Mouse (Mus musculus): ENCODE measurements at regions not wholly inside any gene's neighbourhood (a gene's known extent, or its start where the extent isn't known, plus 50 kb on each side); places are given as distances from the start of the nearest gene placed in this dataset.

DNA sequence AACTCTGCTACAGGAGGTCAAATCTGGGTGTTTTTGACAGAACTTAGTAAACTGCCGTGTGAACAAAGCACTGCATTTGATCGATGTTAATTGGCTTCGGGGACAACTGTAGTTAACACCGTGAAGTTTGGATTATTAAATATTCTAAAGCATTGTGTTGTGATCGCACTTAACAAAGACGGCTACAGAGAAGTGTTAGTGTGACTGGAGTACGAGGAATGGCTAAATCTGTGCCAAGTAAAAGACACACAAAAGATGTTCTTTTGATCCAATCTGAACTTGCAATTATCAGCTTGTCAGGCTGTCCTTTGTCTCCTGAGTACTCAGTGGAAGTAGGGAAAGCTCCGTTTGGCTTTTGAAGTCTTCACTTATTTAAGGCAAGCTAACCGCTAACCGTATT, 259.7 kb downstream of the Tmem182 start:
- DNase-seq (ENCODE audit: low spot score): no peak

DNA sequence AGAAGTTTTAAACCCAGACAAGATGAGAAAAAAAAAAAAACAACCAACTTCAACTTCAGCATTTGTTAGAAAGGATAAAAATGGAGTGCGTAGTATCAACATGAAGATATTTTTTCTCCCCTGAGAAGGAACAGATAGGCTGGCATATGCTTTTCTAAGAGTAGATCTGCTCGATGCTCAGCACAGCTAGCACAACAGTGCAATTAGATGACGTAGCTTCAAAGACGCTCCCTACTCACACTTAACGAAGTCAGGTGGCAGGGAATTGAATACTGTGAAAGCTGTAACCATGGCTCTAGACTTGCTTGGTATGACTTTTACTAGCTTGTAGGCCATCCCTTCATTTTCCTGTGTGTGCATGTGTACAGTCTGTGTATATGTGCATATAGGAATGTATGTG, 299.5 kb downstream of the Tmem182 start:
- no peak for DNase-seq (ENCODE audit: low spot score)

DNA sequence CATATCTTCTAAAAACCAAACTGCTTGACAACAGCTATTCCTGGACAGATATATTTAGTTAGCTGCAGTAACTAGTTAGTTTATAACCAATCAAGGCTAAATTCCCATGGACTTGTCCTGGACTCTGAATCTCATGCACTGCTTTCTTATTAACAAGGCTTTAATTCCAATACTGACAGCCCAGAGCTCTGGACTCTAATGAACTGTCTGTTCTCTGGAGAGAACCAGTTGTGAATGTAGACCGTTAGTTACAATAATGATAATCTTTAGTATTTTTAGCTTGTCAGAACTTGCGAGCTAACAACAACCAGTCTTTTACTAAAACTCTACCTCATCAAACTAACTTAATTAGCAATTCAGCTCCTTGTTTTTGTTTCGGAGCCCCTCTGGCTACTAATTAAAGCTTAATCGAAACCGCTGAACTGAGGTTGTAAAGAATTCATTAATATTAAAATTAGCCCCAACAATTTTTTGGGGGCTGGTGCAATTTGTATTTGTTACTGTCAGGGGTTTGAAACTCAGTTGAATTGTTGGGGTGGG, 316.3 kb downstream of the Tmem182 start:
- no peak for DNase-seq (ENCODE audit: low spot score)

DNA sequence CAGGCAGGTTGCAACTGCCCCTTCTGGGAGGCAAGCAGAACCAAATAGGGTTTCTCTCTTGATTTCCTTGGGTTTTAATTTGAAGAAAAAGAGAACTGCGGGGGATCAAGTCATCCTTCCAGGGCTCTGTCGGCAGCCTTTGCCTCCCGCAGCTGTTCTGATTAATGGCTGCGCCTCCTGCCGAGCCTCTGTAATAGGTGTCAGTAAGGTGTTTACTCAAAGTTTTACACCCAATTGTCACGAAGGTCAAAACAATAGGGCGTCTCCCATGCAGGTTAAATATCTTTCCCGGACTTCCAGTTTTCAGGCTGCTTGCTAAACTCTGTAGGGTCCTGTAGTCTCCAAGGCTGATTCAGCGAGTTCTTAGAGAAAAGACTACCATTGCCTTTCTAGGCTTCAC, 326.0 kb downstream of the Tmem182 start:
- no peak for DNase-seq (ENCODE audit: low spot score)

DNA sequence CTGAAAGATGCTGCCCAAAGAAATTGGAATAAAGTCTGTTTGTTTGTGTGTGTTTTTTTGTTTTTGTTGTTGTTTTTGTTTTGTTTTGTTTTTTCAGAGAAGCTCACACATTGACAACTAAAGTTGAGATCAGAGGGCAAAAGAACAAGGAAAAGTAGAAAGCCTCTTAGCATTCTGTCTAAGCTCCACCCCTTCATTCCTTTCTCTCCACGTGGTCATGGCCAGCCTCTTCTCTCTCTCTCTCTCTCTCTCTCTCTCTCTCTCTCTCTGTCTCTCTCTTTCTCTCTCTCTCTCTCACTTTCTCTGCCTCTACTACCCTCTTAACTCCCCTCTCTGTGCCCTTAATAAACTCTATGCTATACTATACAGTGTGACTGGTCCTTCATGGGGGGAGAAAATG, 327.7 kb downstream of the Tmem182 start:
- no peak for DNase-seq (ENCODE audit: low spot score)

DNA sequence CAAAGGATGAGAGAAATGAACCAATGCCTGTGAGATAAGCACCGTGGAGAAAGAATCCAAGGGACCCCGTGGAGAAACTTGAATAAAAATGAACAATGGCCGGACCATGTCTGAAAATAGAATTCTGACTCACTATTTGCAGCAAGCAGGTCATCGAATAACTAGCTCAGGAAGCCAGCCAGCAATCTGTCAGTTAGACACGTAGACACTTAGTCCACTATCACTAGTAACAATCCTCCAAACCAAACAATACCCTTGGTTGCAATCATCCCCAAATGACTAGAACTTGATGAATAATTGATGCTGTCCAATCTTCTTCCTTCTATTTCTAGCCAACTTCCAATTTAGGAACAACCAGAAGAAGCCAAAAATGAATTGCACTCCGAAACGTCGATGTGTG, 328.5 kb downstream of the Tmem182 start:
- no peak for DNase-seq (ENCODE audit: low spot score)

DNA sequence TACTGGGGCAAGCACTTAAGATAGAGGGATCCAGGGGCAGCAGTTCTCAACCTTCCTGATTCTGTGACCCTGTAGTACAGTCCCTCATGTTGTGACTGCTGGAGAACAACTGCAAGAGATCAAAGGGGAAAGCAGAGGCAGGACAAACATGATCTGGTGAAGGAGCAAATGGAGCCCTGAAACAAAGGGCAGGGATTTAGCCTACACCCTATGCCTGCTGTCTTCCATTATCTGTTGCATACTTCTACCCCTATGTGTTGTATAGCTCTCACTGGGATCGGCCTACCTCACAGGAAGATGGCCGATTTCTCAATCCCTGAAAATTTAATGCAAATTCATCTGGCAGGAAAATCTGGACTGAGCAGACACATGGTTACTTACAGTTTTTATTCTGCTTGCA, 334.3 kb downstream of the Tmem182 start:
- no peak for DNase-seq (ENCODE audit: low spot score)

DNA sequence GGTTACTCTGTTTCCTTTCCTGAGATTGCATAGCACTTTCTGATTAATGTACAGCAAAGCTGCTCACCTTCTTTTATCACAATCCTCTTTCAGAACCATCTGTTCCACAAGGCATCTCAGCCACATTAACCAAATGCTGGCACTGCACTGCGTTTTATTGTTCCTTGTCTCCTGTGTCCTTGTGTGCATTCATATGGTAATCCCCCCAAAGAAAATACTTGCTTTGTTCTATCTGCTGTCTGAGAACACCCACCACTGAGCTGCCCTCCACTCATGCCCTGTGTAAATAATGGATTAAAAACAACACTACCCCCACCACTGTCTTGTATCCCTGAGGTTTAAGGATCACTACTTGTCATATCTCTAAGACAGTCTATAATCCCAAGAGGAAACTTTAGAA, 335.1 kb downstream of the Tmem182 start:
- DNase-seq (ENCODE audit: low spot score): no peak

DNA sequence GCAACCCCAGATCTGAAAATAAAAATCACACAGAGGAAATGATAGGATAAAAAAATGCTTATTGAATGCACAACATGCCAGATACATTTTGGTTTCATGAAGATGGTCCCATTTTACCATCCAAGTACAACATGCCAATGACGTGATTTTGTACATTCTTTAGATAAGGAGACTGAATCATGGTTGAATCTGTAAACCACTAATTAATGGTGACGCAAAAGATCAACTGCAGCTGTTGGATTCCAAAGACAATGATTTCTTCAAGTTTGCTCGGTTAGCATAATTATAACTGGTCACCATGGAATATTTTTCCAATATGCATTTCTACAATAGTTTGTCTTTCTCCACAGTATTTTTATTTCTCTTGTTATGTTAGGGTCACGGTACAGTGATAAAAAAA, 336.6 kb downstream of the Tmem182 start:
- DNase-seq (ENCODE audit: low spot score): no peak

DNA sequence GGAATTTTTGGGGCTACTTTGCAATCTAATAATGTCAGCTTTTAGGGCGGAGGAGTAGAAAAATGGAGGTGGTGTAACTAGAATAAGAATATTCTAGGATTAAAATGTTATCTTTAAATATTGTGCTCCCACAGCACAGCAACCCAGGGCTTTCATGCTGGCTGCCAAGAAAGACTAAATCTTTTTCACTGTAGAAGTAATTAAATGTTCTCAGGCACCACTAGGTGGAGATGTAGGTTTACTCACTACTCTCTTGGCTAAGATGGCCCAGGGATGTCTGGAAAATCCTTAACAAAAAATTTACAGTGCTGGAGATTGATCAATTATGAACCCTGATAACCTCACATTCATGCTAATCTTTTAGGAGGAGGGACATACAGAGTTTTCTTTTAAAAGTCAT, 347.1 kb downstream of the Tmem182 start:
- no peak for DNase-seq (ENCODE audit: low spot score)

DNA sequence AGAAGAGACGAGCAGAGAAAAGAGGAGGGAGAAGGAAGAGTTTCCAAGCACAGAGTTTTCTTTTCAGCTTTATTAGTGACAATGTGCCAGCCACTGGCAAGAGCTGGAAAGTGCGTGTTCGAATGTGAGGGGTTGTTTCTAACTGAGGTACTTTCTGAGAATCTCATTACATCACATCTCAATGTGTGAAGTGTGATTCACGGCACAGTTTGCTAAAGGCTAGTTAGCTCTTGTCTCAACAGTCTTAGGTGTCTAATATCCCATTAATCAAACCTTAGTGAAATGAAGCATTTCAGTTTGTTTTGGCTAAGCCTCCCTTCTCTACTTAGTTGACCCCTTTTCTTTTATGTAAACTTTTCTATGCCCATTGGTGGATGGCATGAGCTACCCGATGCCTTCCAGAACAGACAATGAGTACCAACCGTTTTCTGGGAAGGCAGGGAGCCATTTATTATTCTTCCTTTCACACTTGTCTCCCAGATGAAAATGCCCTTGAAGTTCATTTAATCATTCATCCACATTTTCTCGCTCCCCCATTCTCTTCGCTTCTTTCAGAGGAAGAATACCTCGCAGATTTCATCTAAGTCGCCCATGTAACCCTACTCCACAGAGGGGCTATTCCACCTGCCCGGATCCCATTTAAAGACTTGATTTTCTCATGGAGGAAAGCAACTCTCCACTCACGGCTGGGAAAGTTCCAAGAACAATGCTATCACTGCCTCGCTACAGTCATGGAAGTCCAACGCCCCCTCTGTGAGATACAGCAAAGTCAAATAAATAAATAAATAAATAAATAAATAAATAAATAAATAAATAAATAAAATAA, 348.0 kb downstream of the Tmem182 start:
- no peak for DNase-seq (ENCODE audit: low spot score)

DNA sequence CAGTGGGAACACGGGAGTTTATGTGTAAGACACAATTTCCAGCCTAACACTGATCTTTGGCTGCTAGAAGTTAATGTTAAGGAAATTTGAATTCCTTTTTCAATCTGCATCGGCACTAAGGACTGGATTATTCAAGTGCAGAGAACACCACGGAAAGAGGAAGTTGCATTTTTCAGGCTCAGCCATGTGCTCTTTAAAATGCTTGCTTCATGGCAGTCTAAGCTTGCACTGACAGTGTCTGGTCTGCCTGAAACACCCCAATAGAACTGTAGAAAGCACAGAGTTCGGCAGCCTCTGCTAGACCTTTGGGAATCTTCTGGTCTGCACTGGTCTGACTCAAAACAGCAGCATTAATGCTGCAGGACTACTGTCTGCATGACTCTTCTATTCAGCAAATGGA, 348.8 kb downstream of the Tmem182 start:
- DNase-seq (ENCODE audit: low spot score): no peak

DNA sequence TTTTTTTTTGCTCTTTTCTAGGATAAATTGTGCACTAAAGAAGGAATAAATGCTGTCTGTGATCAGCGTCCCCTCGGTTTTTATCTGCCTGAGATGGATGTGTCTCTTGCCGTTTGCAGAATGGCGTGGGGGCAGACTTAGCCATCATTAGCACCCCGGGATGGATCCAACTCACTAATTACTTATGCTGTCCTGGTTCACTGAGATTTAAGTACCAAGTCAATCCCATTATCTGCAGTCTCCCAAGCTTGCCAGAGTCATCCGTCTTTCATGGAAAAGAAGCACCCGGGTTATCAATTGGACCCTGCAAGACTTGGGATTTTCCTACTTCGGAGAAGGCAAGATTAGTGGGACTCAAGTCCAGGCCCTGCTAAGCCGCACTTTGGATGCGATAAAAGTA, 351.5 kb downstream of the Tmem182 start:
- no peak for DNase-seq (ENCODE audit: low spot score)

DNA sequence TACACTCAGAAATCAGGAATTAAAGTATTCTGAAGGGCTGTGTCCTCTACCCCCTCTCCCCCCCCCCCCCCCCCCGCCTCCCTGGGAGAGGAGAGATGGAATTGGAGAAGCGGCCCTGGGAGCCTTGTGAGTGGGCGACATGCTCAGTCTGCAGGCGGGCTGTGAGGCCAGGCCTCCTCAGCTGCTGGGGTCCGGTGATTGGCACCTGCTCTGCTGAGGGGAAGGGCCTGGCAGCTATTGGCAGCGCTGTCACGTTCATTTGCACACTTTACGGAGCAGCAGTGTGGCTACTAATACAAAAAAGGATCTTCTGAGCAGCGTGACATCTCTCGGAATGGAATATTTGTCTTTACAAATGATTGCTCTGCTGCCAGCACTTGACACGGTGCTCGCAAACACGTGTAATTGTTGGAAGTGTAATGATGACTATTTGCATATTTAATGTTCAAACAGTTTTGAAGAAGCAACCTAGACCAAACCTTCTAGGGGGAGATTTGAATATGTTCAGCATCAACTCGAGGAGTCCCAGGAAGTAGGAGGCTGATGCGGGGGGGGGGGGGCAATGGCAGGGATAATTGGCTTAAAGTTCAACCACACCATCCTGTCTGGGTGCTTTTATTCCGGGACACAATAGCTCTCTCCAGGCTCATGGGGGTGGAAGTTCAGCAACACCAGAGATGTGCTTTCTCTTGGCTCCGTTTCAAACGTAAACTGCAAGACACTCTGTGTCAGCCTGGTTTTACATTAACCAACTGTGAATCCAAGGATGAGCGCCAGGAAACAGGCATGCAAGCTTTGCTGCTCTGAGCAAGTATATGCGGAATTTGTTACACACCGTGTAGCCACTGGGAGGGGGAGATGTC, 352.5 kb downstream of the Tmem182 start:
- DNase-seq (ENCODE audit: low spot score): no peak

DNA sequence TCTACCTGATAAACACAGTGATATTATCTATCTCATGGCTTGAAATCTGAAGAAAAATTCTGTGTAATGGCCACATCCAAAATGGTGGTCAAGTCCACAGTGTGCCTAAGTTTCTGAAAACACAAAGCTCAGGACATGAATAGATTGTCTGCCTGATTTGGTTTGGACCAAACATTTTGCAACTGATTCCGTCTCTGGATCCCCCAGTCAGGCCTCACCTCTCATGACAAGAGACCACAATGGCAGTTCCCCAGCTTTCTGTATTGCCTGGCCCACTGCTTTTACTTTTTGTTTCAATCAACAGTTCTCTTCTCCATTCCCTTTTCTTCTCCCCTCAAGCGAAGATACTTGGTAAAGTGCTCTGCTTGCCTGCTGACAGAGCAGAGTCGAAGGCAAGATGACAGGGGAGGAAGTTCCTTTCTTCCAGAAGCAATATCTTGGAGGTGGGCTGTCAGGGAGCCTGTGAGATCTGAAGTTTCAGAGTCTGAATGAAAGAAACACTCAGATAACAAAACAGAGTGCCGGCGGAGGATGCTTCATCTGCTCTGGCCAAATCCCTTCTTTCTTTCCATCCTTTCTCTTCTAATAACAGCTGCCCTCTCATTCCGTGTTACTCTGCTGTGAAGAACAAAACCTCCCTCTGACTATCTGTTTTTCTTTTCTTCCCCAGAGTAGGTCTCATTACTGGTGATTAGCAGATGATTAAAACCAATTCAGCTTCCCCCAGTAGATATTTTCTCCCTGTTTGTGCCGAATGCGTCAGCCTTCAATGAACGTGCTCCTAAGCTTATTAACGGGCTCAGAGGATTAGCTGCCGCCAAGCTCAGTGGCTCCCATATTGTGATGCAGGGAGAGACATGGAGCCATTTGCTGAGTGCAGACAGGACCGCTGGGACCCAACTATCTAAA, 360.7 kb downstream of the Tmem182 start:
- DNase-seq (ENCODE audit: low spot score): no peak

DNA sequence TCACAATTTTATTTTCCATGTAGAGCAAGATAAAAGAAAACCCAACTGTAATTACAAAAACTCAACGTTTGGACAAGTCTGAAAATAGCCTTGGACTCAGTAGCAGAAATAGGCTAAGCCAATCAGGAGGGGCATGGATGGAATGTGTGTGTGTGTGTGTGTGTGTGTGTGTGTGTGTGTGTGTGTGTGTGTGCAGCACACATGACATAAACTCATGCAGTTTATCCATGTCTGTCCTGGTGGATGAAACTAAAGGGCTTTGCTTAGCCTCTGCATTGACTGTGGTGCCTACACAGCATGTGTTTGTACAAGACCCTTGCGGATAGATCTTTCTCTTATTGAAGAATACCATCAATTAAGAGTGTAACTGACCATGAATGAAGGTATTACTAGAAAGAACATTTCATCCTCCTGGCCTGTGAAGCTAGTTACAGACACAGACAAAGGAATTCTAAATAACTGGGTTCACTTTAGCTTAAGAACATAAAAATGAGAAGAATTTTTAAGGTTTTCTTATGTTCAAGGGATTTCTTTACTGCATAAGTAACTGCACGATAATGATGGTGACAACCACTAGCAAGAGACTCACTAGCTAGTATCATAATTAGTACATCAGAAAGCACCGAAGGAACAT, 361.5 kb downstream of the Tmem182 start:
- no peak for DNase-seq (ENCODE audit: low spot score)

DNA sequence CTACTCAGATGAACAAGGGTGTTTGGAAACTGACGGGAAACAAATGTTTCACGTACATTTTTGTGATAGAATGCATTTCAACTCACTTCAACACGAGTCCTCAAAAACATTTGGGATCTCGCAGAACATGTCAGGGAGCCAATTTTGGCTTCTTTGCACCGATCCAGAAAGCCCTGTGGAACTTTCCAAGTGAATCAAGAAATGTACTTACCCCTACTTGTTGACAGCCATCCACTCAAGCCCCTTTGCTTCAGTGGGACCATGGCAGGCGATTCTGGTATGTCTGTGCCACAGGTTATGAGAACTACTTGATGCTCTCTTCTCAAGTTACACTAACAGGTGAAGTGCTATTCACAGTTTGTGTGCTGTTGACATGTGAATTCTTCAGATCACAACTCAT, 381.6 kb downstream of the Tmem182 start:
- DNase-seq (ENCODE audit: low spot score): no peak

DNA sequence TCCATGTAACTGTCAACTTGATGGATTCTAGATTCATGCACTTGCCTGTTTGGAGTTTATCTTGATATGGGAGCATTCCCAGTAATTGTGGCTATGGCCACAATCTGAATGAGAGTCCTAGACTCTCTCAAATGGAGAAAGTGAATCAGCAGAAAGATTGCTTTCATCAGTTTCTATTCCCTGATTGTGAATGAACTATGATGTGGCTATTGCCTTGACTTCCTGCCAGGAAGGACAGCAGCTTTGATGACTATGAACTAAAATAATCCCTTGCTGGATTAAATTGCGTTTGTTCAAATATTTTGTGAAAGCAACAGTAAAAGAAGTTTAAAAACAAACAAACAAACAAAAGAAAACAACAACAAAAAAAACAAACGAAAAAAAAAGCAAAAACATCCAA, 407.5 kb downstream of the Tmem182 start:
- no peak for DNase-seq (ENCODE audit: low spot score)

DNA sequence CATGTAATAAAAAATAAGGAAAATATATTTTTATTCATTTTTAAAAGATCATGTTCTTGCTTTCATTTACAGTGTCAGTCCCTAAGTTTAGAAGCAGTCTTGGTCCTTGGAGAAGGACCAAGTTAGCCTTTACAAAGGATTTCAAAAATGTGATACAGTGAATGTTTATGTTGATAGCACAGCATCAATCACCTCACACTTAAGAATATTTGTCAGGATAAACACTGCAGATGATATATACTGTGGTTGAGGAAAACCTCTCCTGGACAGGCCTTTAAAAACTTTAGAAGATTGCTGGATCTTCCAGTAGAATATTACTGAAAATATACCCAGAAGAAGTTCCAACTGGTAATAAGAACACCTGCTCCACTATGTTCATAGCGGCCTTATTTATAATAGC, 420.4 kb downstream of the Tmem182 start:
- no peak for DNase-seq (ENCODE audit: low spot score)

DNA sequence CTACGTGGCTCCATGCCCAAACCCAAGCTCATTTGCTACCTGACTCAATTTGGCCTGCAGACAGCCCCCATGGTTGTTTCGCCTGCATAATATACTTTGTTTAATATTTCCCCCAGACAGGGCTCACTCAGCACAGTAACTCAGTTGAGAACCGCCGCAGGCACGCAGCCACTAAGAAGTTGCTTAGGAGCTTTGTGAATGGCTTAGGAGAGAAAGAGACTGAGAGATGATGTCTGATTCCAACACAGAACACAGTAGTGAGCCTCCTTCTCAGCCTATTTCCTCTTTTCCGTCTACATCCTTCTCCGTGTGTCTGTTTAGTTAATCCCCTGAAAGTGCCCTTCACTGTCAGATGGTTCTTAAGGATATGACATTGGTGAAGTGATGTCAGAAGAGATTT, 429.9 kb downstream of the Tmem182 start:
- DNase-seq (ENCODE audit: low spot score): no peak

DNA sequence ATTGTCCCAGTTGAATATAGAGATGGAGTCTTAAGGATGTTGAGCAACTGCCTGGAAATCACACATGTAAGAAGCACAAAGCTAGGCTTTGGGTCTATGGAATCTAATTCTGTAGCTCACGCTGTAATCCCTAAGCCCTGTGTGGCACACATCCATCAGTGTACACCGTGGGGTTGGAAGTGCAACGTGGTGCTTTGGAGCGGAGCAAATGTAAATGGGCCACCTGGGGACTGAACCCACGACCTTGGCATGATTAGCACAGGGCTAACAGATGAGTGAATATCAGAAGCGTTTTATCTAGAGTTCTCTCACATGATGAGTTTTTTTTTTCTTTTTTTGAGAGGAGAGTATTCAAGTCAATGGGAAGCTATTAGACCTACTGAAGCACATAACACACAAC, 437.6 kb downstream of the Tmem182 start:
- DNase-seq (ENCODE audit: low spot score): no peak

DNA sequence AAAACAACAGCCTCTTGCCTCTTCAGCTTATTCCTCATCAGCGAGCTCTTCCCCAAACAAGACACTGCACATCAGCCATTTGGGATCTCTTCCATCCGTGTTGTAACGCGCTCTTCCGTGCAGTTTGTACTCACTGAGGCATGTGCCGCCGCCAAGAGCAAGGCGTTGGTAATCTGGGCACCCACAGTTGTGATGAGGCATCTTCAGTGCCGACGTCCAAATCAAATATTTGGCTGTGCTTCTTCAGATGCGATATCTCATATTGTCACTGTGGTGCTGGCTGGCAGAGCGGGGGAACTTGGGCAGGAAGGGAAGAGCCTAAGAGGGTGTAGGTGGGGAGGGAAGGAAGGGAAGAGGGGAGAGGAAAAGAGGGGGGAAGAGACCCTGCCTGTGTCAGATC, 439.2 kb downstream of the Tmem182 start:
- no peak for DNase-seq (ENCODE audit: low spot score)
